Comparison of ENCODE assay signal across 8 mouse cellular contexts in the genomic region with DNA sequence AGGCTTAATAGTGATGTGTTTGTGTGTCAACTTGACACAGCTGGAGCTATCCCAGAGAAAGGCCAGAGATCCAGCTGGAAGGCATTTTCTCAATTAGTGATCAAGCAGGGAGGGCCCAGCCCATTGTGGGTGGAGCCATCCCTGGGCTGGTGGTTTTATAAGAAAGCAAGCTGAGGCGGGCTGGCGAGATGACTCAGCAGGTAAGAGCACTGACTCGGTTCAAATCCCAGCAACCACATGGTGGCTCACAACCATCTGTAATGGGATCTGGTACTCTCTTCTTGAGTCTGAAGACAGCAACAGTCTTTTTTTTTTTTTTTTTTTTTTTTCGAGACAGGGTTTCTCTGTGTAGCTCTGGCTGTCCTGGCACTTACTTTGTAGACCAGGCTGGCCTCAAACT. TPM values are rescaled to one million over a fixed set of nuclear protein-coding genes. Genes with fewer than 3 reads are reported as not detected.
DNase-seq lines count a peak whose midpoint lies in the region; ATAC-seq and TF ChIP-seq lines count a peak whose summit lies in the region.
"Not testable (repeated sequence)": the region's sequence is repeated elsewhere in the genome, so short reads cannot be mapped to it uniquely, and the experiment has no call there.

No protein-coding gene starts in this region.

- H3K9me3 ChIP-seq in liver, embryonic 11.5 days (ENCODE audit: control insufficient read depth, low read length); lung, postnatal 0 days (ENCODE audit: low read length): not testable (repeated sequence)

- peak; percentile 84 for ATAC-seq in liver, embryonic 11.5 days (replicated peaks; ENCODE audit: low FRiP score)
- peak; percentile 32; the same call in 1 of the 2 replicates for ATAC-seq in lung, postnatal 0 days

- H3K4me3 ChIP-seq in liver, embryonic 11.5 days (ENCODE audit: low read depth, low read length); lung, postnatal 0 days (ENCODE audit: low read depth, low read length): not testable (repeated sequence)

- not testable (repeated sequence) for H3K27ac ChIP-seq in liver, embryonic 11.5 days (ENCODE audit: low read depth, low read length); lung, postnatal 0 days (ENCODE audit: low read length)

- not testable (repeated sequence) for TF ChIP-seq CTCF in lung, postnatal 0 days (IDR thresholded peaks at IDR 0.05)

- not testable (repeated sequence) for TF ChIP-seq EP300 in lung, postnatal 0 days (IDR thresholded peaks at IDR 0.05)

- H3K4me2 ChIP-seq in liver, embryonic 11.5 days; lung, postnatal 0 days (replicated peaks; ENCODE audit: low read depth, low read length): not testable (repeated sequence)

- DNase-seq in 416B (ENCODE audit: low read depth) (peak; percentile 91), MEL-GATA-1-ER (ENCODE audit: extremely low read depth, low read depth) (peak; percentile 58)
- DNase-seq in c-Kit-positive CD71-positive TER-119-positive erythroid progenitor cells, embryonic 14.5 days (ENCODE audit: low spot score), result peak; percentile 69
- DNase-seq in fibroblast of lung, adult 2 months (ENCODE audit: low read depth), result peak; percentile 83
- peak; percentile 12 for DNase-seq in kidney, adult 11 months
- DNase-seq in liver, embryonic 11.5 days (ENCODE audit: low spot score), result not testable (repeated sequence)
- DNase-seq in lung, postnatal 0 days (ENCODE audit: low spot score), result peak; percentile 38
- DNase-seq in urinary bladder, postnatal 14 days (ENCODE audit: low spot score), result peak; percentile 24

- 33% methylated on average over 4 of the region's 4 CpGs for WGBS in liver, embryonic 11.5 days
- 53% methylated on average over 4 of the region's 4 CpGs for WGBS in lung, postnatal 0 days

- peaks cover 18% of the 10 kb centered on the region for H3K4me1 ChIP-seq in liver, embryonic 11.5 days (replicated peaks; ENCODE audit: control insufficient read depth, insufficient read depth, low read length)
- H3K4me1 ChIP-seq in lung, postnatal 0 days (ENCODE audit: insufficient read depth, low read depth, low read length), result not testable (repeated sequence)

- not testable (repeated sequence) for H3K9ac ChIP-seq in liver, embryonic 11.5 days (ENCODE audit: low read depth, low read length); lung, postnatal 0 days (replicated peaks; ENCODE audit: low read depth)

- not testable (repeated sequence) for H3K27me3 ChIP-seq in liver, embryonic 11.5 days (replicated peaks; ENCODE audit: control insufficient read depth, insufficient read depth, low read length); lung, postnatal 0 days (replicated peaks; ENCODE audit: insufficient read depth, low read length)

- H3K36me3 ChIP-seq in liver, embryonic 11.5 days (ENCODE audit: control insufficient read depth, insufficient read depth, low read length); lung, postnatal 0 days (ENCODE audit: insufficient read depth, low read length): not testable (repeated sequence)

RNA-seq across cellular contexts. Expression of gene Rptor, which starts 58.8 kb away (rescaled TPM):
- polyA plus RNA-seq in liver, embryonic 11.5 days (2014; fragmentation: Nextera tagmentation; extraction: Ambion mirVana), result 11.8 and 13.2 TPM in 2 replicates
- 5.3 and 5.6 TPM in 2 replicates for polyA plus RNA-seq in lung, postnatal 0 days (2015; fragmentation: Nextera tagmentation; extraction: Ambion mirVana)
